Mouse (Mus musculus): ENCODE data around the gene Cmtm2b. TPM values are rescaled to one million over a fixed set of nuclear protein-coding genes. Genes with fewer than 3 reads are reported as not detected.

Cmtm2b gene
- polyA plus RNA-seq, 1 experiment = not detected

GRCm38 (mm10) chr8:104358637-104359036, 36.6 kb downstream of the Cmtm2b start:
- Histone ChIP-seq H3K27ac (ENCODE audit: insufficient read depth, low read length) (no peak overlapping the region), H3K36me3 (ENCODE audit: control insufficient read depth, insufficient read depth, low read length) (no peaks in the 10 kb centered on the region), H3K4me1 (ENCODE audit: control insufficient read depth, insufficient read depth, insufficient read length) (no peaks in the 10 kb centered on the region), H3K27me3 (ENCODE audit: control insufficient read depth, insufficient read depth, low read length) (no peaks in the 10 kb centered on the region), H3K4me3 (ENCODE audit: extremely low read depth, insufficient read depth, insufficient read length) (no peak overlapping the region)
- no peak for TF ChIP-seq POLR2A (IDR thresholded peaks at IDR 0.05; ENCODE audit: low read depth, low read length)
- TF ChIP-seq CTCF (IDR thresholded peaks at IDR 0.05; ENCODE audit: extremely low read depth, insufficient read depth, insufficient read length, insufficient replicate concordance) = no peak
- no peak for DNase-seq (ENCODE audit: low read depth in 1 of 2, low spot score in 2 of 2)
- WGBS = 85% methylated on average over 3 of the region's 3 CpGs

GRCm38 (mm10) chr8:104359778-104360456, 37.9 kb downstream of the Cmtm2b start:
- H3K36me3 ChIP-seq (ENCODE audit: control insufficient read depth, insufficient read depth, low read length) = no peaks in the 10 kb centered on the region
- WGBS = 87% methylated on average over 15 of the region's 15 CpGs
- H3K27ac ChIP-seq (ENCODE audit: insufficient read depth, low read length) = no peak overlapping the region; the same call in 1 of the 2 replicates
- H3K27me3 ChIP-seq (ENCODE audit: control insufficient read depth, insufficient read depth, low read length) = no peaks in the 10 kb centered on the region
- no peak overlapping the region for H3K4me3 ChIP-seq (ENCODE audit: extremely low read depth, insufficient read depth, insufficient read length)
- no peak for TF ChIP-seq POLR2A (IDR thresholded peaks at IDR 0.05; ENCODE audit: low read depth, low read length)
- TF ChIP-seq CTCF (IDR thresholded peaks at IDR 0.05; ENCODE audit: extremely low read depth, insufficient read depth, insufficient read length, insufficient replicate concordance) = no peak
- no peak for DNase-seq (ENCODE audit: low read depth in 1 of 2, low spot score in 2 of 2)
- H3K4me1 ChIP-seq (ENCODE audit: control insufficient read depth, insufficient read depth, insufficient read length) = no peaks in the 10 kb centered on the region

GRCm38 (mm10) chr8:104365695-104366094, 43.7 kb downstream of the Cmtm2b start:
- no peaks in the 10 kb centered on the region for H3K36me3 ChIP-seq (ENCODE audit: control insufficient read depth, insufficient read depth, low read length)
- 92% methylated on average over 9 of the region's 9 CpGs for WGBS
- DNase-seq (ENCODE audit: low read depth in 1 of 2, low spot score in 2 of 2) = no peak
- H3K27me3 ChIP-seq (ENCODE audit: control insufficient read depth, insufficient read depth, low read length) = no peaks in the 10 kb centered on the region
- no peak for TF ChIP-seq CTCF (IDR thresholded peaks at IDR 0.05; ENCODE audit: extremely low read depth, insufficient read depth, insufficient read length, insufficient replicate concordance)
- no peak for TF ChIP-seq POLR2A (IDR thresholded peaks at IDR 0.05; ENCODE audit: low read depth, low read length)
- H3K4me1 ChIP-seq (ENCODE audit: control insufficient read depth, insufficient read depth, insufficient read length) = no peaks in the 10 kb centered on the region
- no peak overlapping the region for H3K4me3 ChIP-seq (ENCODE audit: extremely low read depth, insufficient read depth, insufficient read length)
- H3K27ac ChIP-seq (ENCODE audit: insufficient read depth, low read length) = no peak overlapping the region

- 87% methylated on average over 5 of the region's 5 CpGs for WGBS
- DNase-seq (ENCODE audit: low read depth in 1 of 2, low spot score in 2 of 2) = no peak
- H3K4me3 ChIP-seq (ENCODE audit: extremely low read depth, insufficient read depth, insufficient read length) = no peak overlapping the region
- TF ChIP-seq CTCF (IDR thresholded peaks at IDR 0.05; ENCODE audit: extremely low read depth, insufficient read depth, insufficient read length, insufficient replicate concordance) (no peak), POLR2A (IDR thresholded peaks at IDR 0.05; ENCODE audit: low read depth, low read length) (no peak)
- H3K27me3 ChIP-seq (ENCODE audit: control insufficient read depth, insufficient read depth, low read length) = no peaks in the 10 kb centered on the region
- H3K27ac ChIP-seq (ENCODE audit: insufficient read depth, low read length) = no peak overlapping the region
- no peaks in the 10 kb centered on the region for H3K4me1 ChIP-seq (ENCODE audit: control insufficient read depth, insufficient read depth, insufficient read length)
- no peaks in the 10 kb centered on the region for H3K36me3 ChIP-seq (ENCODE audit: control insufficient read depth, insufficient read depth, low read length)
Measured at GRCm38 (mm10) chr8:104367398-104367797, 45.4 kb downstream of the Cmtm2b start.

GRCm38 (mm10) chr8:104369591-104369990, 47.6 kb downstream of the Cmtm2b start:
- Histone ChIP-seq H3K27me3 (ENCODE audit: control insufficient read depth, insufficient read depth, low read length) (no peaks in the 10 kb centered on the region), H3K4me3 (ENCODE audit: extremely low read depth, insufficient read depth, insufficient read length) (no peak overlapping the region), H3K27ac (ENCODE audit: insufficient read depth, low read length) (no peak overlapping the region), H3K4me1 (ENCODE audit: control insufficient read depth, insufficient read depth, insufficient read length) (no peaks in the 10 kb centered on the region), H3K36me3 (ENCODE audit: control insufficient read depth, insufficient read depth, low read length) (no peaks in the 10 kb centered on the region)
- DNase-seq (ENCODE audit: low read depth in 1 of 2, low spot score in 2 of 2) = no peak
- no peak for TF ChIP-seq POLR2A (IDR thresholded peaks at IDR 0.05; ENCODE audit: low read depth, low read length)
- TF ChIP-seq CTCF (IDR thresholded peaks at IDR 0.05; ENCODE audit: extremely low read depth, insufficient read depth, insufficient read length, insufficient replicate concordance) = no peak
- WGBS = 86% methylated on average over 12 of the region's 12 CpGs

DNA sequence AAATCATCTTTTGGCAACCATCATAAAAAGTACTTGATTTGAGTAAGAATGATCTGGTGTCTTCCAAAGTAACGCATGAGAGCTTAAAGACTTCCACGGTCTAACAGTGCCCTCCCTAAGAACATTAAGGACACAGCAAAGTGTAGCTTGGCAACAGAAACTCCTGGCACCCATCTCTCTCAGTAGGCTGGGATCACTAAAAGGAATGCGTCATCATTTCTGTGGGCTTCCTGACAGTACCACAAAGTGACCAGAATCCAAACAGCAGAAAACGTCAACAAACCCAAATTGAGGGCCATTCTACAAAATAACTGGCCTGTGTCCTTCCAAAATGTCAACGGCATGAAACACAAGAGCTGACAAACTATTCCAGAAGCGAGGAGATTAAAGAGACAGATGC, 48.0 kb downstream of the Cmtm2b start:
- TF ChIP-seq CTCF (IDR thresholded peaks at IDR 0.05; ENCODE audit: extremely low read depth, insufficient read depth, insufficient read length, insufficient replicate concordance) (no peak), POLR2A (IDR thresholded peaks at IDR 0.05; ENCODE audit: low read depth, low read length) (no peak)
- no peak for DNase-seq (ENCODE audit: low read depth in 1 of 2, low spot score in 2 of 2)
- H3K27ac ChIP-seq (ENCODE audit: insufficient read depth, low read length) = no peak overlapping the region
- H3K27me3 ChIP-seq (ENCODE audit: control insufficient read depth, insufficient read depth, low read length) = no peaks in the 10 kb centered on the region
- WGBS = 80% methylated on average over 6 of the region's 6 CpGs
- no peaks in the 10 kb centered on the region for H3K36me3 ChIP-seq (ENCODE audit: control insufficient read depth, insufficient read depth, low read length)
- no peaks in the 10 kb centered on the region for H3K4me1 ChIP-seq (ENCODE audit: control insufficient read depth, insufficient read depth, insufficient read length)
- H3K4me3 ChIP-seq (ENCODE audit: extremely low read depth, insufficient read depth, insufficient read length) = no peak overlapping the region

DNA sequence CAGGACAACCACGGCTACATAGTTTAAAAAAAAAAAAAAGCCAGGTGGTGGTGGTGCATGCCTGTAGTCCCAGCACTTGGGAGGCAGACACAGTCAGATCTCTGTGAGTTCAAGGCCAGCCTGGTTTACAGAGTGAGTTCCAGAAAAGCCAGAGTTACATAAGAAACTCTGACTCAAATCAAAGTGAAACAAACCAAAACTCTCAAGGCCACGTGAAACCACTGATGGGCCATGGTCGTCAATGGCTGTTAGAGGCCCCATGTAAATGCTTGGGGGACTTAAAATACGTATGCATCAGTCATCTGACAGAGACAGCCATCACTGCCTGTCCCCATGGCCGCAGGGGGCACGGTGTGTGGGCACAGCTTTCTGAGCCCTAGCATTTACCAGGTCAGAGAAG, 49.1 kb downstream of the Cmtm2b start:
- Histone ChIP-seq H3K27ac (ENCODE audit: insufficient read depth, low read length) (no peak overlapping the region), H3K36me3 (ENCODE audit: control insufficient read depth, insufficient read depth, low read length) (no peaks in the 10 kb centered on the region), H3K27me3 (ENCODE audit: control insufficient read depth, insufficient read depth, low read length) (no peaks in the 10 kb centered on the region), H3K4me1 (ENCODE audit: control insufficient read depth, insufficient read depth, insufficient read length) (no peaks in the 10 kb centered on the region), H3K4me3 (ENCODE audit: extremely low read depth, insufficient read depth, insufficient read length) (no peak overlapping the region)
- WGBS = 90% methylated on average over 6 of the region's 6 CpGs
- no peak for DNase-seq (ENCODE audit: low read depth in 1 of 2, low spot score in 2 of 2)
- no peak for TF ChIP-seq POLR2A (IDR thresholded peaks at IDR 0.05; ENCODE audit: low read depth, low read length)
- no peak for TF ChIP-seq CTCF (IDR thresholded peaks at IDR 0.05; ENCODE audit: extremely low read depth, insufficient read depth, insufficient read length, insufficient replicate concordance)

Data from spleen, adult 2 months (tissue).